Mouse (Mus musculus): Measurements from ENCODE around the gene Dzip1l.

Dzip1l gene

GRCm38 (mm10) chr9:99660756-99661155 is 31.5 kb downstream of the Dzip1l start:
- no peak for DNase-seq (ENCODE audit: low read depth, low spot score)

DNA sequence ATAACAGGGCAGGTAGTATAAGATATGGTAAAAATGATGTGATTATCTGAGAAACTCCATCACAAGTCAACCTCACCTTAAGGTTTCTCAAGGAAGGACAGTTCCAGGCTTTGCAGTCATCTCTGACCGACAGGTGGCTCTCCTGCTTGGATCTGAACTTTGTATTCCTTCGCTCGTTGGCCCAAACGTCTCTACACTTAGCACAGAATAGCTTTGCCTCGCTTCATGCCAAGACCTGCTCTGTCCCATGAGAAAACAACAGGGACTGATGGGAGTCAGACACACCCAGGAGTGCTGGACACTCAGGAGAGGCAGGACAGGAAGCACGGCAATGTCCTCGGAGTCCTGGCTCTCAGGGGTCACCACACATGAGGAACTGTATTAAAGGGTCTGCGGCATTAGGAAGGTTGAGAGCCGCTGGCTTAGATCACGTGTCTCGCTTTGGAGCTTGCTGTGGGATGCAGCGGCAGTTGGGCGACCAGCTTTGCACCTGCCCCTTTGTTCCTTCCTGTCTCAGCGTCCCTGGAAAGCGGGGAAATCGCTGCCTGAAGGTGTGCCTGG is 32.4 kb downstream of the Dzip1l start:
- DNase-seq (ENCODE audit: low read depth, low spot score): no peak

GRCm38 (mm10) chr9:99662406-99662805 is 33.1 kb downstream of the Dzip1l start:
- peak; percentile 32 for DNase-seq (ENCODE audit: low read depth, low spot score)

DNA sequence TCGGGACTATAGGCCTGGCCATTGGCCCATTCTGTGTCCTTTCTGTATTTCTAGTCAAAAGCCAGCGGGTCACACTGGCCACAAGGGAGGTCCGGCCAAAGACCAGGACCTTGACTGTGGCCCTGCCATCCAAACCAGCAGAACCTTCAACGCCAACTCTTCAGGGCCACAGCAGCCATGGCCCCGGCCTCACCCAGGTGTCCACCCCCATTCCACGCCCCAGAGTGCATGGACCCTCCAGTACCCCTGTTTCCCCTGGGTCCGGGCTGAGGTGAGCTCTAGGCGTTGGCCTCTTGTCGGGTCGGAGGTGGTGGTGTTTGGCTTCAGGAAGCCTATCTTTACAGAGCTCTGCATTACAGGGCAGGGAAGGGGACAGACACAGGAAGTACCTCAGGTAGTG is 33.6 kb downstream of the Dzip1l start:
- DNase-seq (ENCODE audit: low read depth, low spot score): no peak

DNA sequence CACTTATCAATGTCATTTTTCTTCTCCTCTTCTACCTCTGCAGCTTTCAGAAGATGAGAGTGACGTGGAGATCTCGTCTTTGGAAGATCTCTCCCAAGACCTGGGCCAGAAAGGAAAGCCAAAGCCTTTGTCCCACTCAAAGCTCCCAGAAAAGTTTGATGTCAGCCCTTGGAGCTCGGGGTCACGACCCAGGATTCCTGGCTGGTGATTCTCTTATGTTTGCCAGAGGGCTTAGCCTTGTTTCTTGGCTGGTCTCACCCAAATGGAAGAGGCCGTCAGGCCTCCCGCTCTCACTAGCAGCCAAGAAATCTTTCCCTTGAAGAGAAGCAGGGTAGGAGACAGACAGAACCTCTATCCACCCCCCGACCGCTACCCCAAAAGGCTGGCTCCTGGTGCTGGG is 38.3 kb downstream of the Dzip1l start:
- no peak for DNase-seq (ENCODE audit: low read depth, low spot score)

GRCm38 (mm10) chr9:99671603-99672002 is 42.3 kb downstream of the Dzip1l start:
- DNase-seq (ENCODE audit: low read depth, low spot score): no peak

DNA sequence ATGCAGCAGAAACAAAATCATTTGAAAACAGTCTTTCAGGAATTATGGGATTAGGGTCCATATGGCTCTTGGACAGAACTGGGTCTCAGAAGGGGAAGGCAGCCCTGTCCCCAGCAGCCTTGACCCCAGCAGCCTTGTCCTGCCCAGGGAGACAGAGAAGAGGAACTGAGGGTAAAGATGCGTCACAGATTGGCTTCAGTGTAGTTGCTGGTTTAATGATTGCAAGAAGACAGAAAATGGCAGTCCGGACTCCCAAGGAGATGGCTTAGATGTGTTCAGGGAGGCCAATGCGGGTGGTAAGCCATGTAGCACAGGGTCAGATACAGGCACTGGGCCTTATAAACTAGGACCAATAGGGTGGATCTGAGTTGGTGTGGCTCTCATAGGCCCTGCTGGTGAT is 46.4 kb downstream of the Dzip1l start:
- DNase-seq (ENCODE audit: low read depth, low spot score): no peak

DNA sequence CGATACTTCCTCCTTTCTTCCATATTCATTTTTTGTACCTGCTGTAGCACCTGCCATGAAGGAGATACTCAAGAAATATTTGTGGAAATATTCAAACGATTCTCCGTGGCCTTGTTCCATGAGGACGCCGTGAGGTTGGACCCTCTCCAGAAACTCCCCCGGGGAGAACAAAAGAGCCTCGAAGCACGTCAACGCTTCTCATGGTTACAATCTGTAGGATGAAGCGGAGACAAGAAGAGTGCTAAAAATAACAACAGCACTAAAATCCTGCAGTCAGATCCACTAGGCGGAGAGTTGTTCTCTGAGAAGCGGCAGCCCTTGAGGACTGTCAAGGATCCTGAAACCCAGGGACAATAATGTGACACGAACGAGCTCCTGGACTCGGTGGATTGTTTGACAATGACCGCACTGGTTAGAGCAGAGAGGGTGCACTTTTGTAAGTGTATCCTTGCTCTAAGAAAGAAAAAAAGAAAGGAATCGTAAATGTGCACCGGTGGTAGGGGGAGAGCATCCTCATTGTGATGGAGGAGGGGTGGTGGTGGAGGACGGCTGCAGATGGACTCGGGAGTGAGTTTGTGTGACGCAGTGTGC is 52.8 kb downstream of the Dzip1l start:
- no peak for DNase-seq (ENCODE audit: low read depth, low spot score)

- DNase-seq (ENCODE audit: low read depth, low spot score): no peak
Measured at GRCm38 (mm10) chr9:99685061-99685521, 55.8 kb downstream of the Dzip1l start.

GRCm38 (mm10) chr9:99685536-99686231 is 56.4 kb downstream of the Dzip1l start:
- DNase-seq (ENCODE audit: low read depth, low spot score): no peak

GRCm38 (mm10) chr9:99689796-99690195 is 60.5 kb downstream of the Dzip1l start:
- DNase-seq (ENCODE audit: low read depth, low spot score): no peak

GRCm38 (mm10) chr9:99690386-99690785 is 61.1 kb downstream of the Dzip1l start:
- DNase-seq (ENCODE audit: low read depth, low spot score): no peak

DNA sequence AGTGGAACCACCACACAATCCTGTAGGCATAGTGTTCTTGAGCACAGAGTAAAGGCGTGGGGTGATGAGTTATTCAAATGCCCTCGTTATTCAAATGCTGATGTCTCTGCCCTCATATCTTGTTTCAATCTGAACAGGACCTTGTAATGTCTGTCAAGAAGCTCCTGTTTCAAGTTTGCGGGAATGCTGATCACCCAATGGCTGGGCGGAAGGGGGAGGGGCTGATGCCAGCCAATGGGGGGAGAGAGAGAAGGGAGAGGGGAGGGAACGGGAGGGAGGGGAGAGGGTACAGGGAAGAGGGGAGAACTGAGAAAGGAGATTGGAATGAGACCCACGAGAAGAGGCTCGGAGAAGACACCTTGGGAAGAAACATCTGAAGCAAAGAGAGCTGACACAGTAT is 65.7 kb downstream of the Dzip1l start:
- DNase-seq (ENCODE audit: low read depth, low spot score): no peak

DNA sequence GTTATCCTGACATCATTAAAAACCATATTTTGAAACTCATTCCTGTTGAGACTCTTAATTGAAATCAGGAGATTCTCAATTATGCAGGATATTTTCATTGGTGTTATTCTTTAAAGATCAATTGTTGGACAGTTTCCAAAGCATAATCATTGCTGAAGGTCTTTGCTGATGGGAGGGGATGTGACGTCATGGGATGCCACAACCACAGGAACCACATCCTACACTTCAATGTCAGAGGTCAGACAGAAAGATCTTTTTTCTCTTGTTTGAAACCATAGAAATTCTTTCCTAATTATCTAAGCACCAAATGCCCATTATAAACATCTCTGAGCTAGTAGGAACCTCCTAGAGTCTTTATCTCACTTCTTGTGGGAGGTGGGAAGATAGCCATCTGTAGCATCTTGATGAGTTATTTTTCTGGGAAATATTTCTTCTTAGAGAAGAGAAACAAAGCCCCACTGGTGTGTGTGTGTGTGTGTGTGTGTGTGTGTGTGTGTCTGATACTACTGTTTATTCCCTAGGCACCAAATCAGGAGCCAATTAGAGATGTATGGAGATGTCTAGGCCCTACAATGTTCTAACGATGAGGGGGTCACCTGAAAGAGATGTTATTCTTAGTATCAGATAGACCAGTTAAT is 70.6 kb downstream of the Dzip1l start:
- DNase-seq (ENCODE audit: low read depth, low spot score): no peak

DNA sequence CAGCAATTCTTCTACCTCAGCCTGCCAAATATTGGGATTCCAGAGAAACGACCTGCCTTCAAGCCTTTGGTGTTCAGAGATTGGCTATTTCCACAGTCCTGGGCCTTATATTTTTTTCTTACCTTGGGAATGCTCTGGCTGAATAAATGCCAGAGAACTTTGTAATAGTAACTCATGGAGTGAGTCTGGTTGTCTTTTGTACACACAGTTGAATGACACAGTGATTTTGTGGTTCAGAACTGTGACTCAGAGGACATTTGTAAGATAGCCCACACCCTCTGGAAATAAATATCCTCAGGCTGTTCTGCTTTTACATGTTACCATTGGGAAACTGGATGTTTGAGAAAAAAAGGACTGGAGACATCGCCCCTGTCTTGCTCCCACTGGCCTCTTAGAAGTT is 71.9 kb downstream of the Dzip1l start:
- DNase-seq (ENCODE audit: low read depth, low spot score): no peak

GRCm38 (mm10) chr9:99702215-99702614 is 72.9 kb downstream of the Dzip1l start:
- no peak for DNase-seq (ENCODE audit: low read depth, low spot score)

DNA sequence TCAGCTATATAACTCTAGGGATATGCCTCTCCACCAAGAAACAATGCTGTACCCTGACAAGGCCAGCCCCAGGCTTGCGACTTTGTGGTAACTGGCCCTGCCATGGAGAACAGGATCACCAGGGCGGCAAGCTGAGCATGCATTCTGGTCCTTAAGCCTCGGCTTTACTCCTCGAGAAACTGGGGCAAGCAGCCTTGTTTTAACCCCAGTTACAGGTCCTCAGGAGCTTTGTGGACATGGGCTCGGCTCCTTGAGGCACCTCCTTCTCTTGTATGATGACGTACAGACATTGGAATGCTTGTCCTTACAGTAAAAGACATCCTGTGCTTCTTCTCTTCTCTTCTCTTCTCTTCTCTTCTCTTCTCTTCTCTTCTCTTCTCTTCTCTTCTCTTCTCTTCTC is 74.4 kb downstream of the Dzip1l start:
- DNase-seq (ENCODE audit: low read depth, low spot score): no peak

- no peak for DNase-seq (ENCODE audit: low read depth, low spot score)
Measured at GRCm38 (mm10) chr9:99706264-99706663, 77.0 kb downstream of the Dzip1l start.

DNA sequence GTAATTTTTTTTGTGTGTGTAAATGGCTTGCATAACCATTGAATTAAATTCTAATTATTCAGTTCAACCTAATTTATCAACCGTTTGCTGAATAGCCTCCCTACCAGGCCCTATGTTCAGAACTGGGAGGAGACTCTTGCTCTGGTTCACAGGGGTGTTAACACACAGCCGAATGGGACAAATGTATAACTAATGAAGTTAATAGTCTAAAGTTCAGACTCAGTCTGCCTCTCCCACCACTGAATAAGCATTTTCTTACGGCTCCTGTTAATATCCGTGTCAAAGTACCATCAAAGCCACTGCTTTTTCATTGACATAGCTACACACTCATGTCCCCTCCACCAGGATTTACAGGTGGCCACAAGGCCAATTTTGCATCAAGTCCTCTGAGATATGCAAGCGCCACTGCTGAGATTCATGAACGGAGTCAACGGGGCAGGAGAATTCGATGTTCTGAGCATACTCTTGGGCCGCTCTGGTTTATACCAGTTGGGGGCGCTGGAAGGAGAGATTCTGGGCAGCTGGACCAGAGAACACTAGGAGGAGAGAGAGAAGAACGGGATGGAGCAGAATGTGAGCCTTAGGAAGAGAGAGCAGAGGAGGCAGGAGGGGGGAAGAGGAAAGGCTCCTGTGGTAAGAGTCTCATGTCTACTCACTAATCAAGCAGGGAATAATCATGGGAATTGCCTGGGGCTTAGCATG is 78.3 kb downstream of the Dzip1l start:
- no peak for DNase-seq (ENCODE audit: low read depth, low spot score)

- no peak for DNase-seq (ENCODE audit: low read depth, low spot score)
Measured at GRCm38 (mm10) chr9:99709588-99710248, 80.4 kb downstream of the Dzip1l start.

- no peak for DNase-seq (ENCODE audit: low read depth, low spot score)
Measured at GRCm38 (mm10) chr9:99710297-99710696, 81.0 kb downstream of the Dzip1l start.

GRCm38 (mm10) chr9:99717134-99717533 is 87.8 kb downstream of the Dzip1l start, which contains the start of gene Cldn18:
Gene Cldn18 (minus strand): TSS chr9:99717267.
- DNase-seq (ENCODE audit: low read depth, low spot score): no peak

All from c-Kit-negative CD71-positive TER-119-positive erythroid progenitor cells, embryonic 14.5 days (primary cell).